Mouse (Mus musculus): ENCODE measurements around the gene Slc44a5. TPM values are rescaled to one million over a fixed set of nuclear protein-coding genes. Genes with fewer than 3 reads are reported as not detected.
"Not testable (repeated sequence)": the region's sequence is repeated elsewhere in the genome, so short reads cannot be mapped to it uniquely, and the experiment has no call there.

The Slc44a5 gene
- polyA plus RNA-seq, 1 experiment from 2014 or later: 0.58 TPM

GRCm38 (mm10) chr3:154141346-154141745 is 168.1 kb downstream of the Slc44a5 start:
- WGBS: 87% methylated on average over 4 of the region's 4 CpGs
- no peaks in the 10 kb centered on the region for H3K27me3 ChIP-seq
- ATAC-seq (replicated peaks; ENCODE audit: low FRiP score): no peak

GRCm38 (mm10) chr3:154142618-154143017 is 169.4 kb downstream of the Slc44a5 start:
- Histone ChIP-seq H3K9ac (no peak overlapping the region), H3K4me3 (replicated peaks) (no peak overlapping the region), H3K9me3 (replicated peaks) (no peaks in the 10 kb centered on the region), H3K4me1 (no peaks in the 10 kb centered on the region), H3K27me3 (no peaks in the 10 kb centered on the region), H3K27ac (no peak overlapping the region), H3K4me2 (no peak overlapping the region), H3K36me3 (no peaks in the 10 kb centered on the region)
- no peak for ATAC-seq (replicated peaks; ENCODE audit: low FRiP score)
- 80% methylated on average over 4 of the region's 4 CpGs for WGBS

More at GRCm38 (mm10) chr3:154141346-154141745, 168.1 kb downstream of the Slc44a5 start:
- Histone ChIP-seq H3K9ac (no peak overlapping the region), H3K4me3 (replicated peaks) (no peak overlapping the region), H3K4me2 (no peak overlapping the region), H3K36me3 (no peaks in the 10 kb centered on the region), H3K27ac (no peak overlapping the region), H3K4me1 (no peaks in the 10 kb centered on the region), H3K9me3 (replicated peaks) (no peaks in the 10 kb centered on the region)

- H3K36me3 ChIP-seq: no peaks in the 10 kb centered on the region
- ATAC-seq (replicated peaks; ENCODE audit: low FRiP score): no peak
- no peaks in the 10 kb centered on the region for H3K27me3 ChIP-seq
- H3K4me2 ChIP-seq: no peak overlapping the region
- no peaks in the 10 kb centered on the region for H3K4me1 ChIP-seq
- WGBS: 74% methylated on average over 4 of the region's 4 CpGs
- H3K4me3 ChIP-seq (replicated peaks): no peak overlapping the region
- no peaks in the 10 kb centered on the region for H3K9me3 ChIP-seq (replicated peaks)
- no peak overlapping the region for H3K9ac ChIP-seq
- H3K27ac ChIP-seq: no peak overlapping the region
These were observed 172.5 kb downstream of the Slc44a5 start for GRCm38 (mm10) chr3:154145750-154146149.

- Histone ChIP-seq H3K4me3 (replicated peaks) (no peak overlapping the region), H3K4me1 (no peaks in the 10 kb centered on the region), H3K9ac (no peak overlapping the region), H3K4me2 (no peak overlapping the region), H3K27ac (no peak overlapping the region), H3K9me3 (replicated peaks) (no peaks in the 10 kb centered on the region), H3K27me3 (no peaks in the 10 kb centered on the region), H3K36me3 (no peaks in the 10 kb centered on the region)
- 86% methylated on average over 4 of the region's 4 CpGs for WGBS
- no peak for ATAC-seq (replicated peaks; ENCODE audit: low FRiP score)
These were observed 176.5 kb downstream of the Slc44a5 start for GRCm38 (mm10) chr3:154149778-154150177.

GRCm38 (mm10) chr3:154153541-154153940 is 180.3 kb downstream of the Slc44a5 start:
- not testable (repeated sequence) for ATAC-seq (replicated peaks; ENCODE audit: low FRiP score)

GRCm38 (mm10) chr3:154165882-154166281 is 192.6 kb downstream of the Slc44a5 start:
- H3K9ac ChIP-seq: no peak overlapping the region
- ATAC-seq (replicated peaks; ENCODE audit: low FRiP score): no peak
- H3K27me3 ChIP-seq: no peaks in the 10 kb centered on the region
- H3K4me3 ChIP-seq (replicated peaks): no peak overlapping the region
- no peak overlapping the region for H3K4me2 ChIP-seq
- H3K27ac ChIP-seq: no peak overlapping the region
- 87% methylated on average over 4 of the region's 4 CpGs for WGBS
- no peaks in the 10 kb centered on the region for H3K4me1 ChIP-seq
- no peaks in the 10 kb centered on the region for H3K36me3 ChIP-seq
- no peaks in the 10 kb centered on the region for H3K9me3 ChIP-seq (replicated peaks)

More at GRCm38 (mm10) chr3:154153541-154153940, 180.3 kb downstream of the Slc44a5 start:
- not testable (repeated sequence) for H3K9ac ChIP-seq; H3K27ac ChIP-seq; H3K27me3 ChIP-seq; H3K4me2 ChIP-seq; H3K4me3 ChIP-seq (replicated peaks); H3K36me3 ChIP-seq; H3K4me1 ChIP-seq; H3K9me3 ChIP-seq (replicated peaks)
- WGBS: 83% methylated on average over 3 of the region's 3 CpGs

GRCm38 (mm10) chr3:154171881-154172592 is 198.8 kb downstream of the Slc44a5 start:
- Histone ChIP-seq H3K27ac (no peak overlapping the region), H3K4me2 (no peak overlapping the region), H3K4me3 (replicated peaks) (no peak overlapping the region), H3K27me3 (no peaks in the 10 kb centered on the region), H3K9ac (no peak overlapping the region), H3K9me3 (replicated peaks) (no peaks in the 10 kb centered on the region), H3K4me1 (no peaks in the 10 kb centered on the region), H3K36me3 (no peaks in the 10 kb centered on the region)
- WGBS: 70% methylated on average over 10 of the region's 10 CpGs
- ATAC-seq (replicated peaks; ENCODE audit: low FRiP score): no peak

GRCm38 (mm10) chr3:154172593-154172965 is 199.3 kb downstream of the Slc44a5 start:
- Histone ChIP-seq H3K27me3 (no peaks in the 10 kb centered on the region), H3K4me1 (no peaks in the 10 kb centered on the region), H3K4me3 (replicated peaks) (no peak overlapping the region), H3K4me2 (no peak overlapping the region), H3K9me3 (replicated peaks) (no peaks in the 10 kb centered on the region), H3K36me3 (no peaks in the 10 kb centered on the region), H3K27ac (no peak overlapping the region), H3K9ac (no peak overlapping the region)
- WGBS: 86% methylated on average over 5 of the region's 5 CpGs
- ATAC-seq (replicated peaks; ENCODE audit: low FRiP score): no peak

- H3K4me1 ChIP-seq: peaks cover 3% of the 10 kb centered on the region; the same call in 1 of the 2 replicates
- no peak overlapping the region for H3K9ac ChIP-seq
- H3K36me3 ChIP-seq: no peaks in the 10 kb centered on the region
- H3K9me3 ChIP-seq (replicated peaks): no peaks in the 10 kb centered on the region
- H3K4me3 ChIP-seq (replicated peaks): no peak overlapping the region
- no peaks in the 10 kb centered on the region for H3K27me3 ChIP-seq
- no peak overlapping the region for H3K27ac ChIP-seq
- ATAC-seq (replicated peaks; ENCODE audit: low FRiP score): no peak
- no peak overlapping the region for H3K4me2 ChIP-seq
- 49% methylated on average over 1 of the region's 1 CpGs for WGBS
These were observed 200.3 kb downstream of the Slc44a5 start for GRCm38 (mm10) chr3:154173556-154173955.

GRCm38 (mm10) chr3:154174031-154174430 is 200.8 kb downstream of the Slc44a5 start:
- H3K27ac ChIP-seq: no peak overlapping the region
- H3K4me1 ChIP-seq: peaks cover 3% of the 10 kb centered on the region; the same call in 1 of the 2 replicates
- no peak overlapping the region for H3K9ac ChIP-seq
- H3K36me3 ChIP-seq: no peaks in the 10 kb centered on the region
- H3K9me3 ChIP-seq (replicated peaks): no peaks in the 10 kb centered on the region
- ATAC-seq (replicated peaks; ENCODE audit: low FRiP score): no peak
- 41% methylated on average over 9 of the region's 9 CpGs for WGBS
- no peak overlapping the region for H3K4me3 ChIP-seq (replicated peaks)
- H3K4me2 ChIP-seq: no peak overlapping the region
- H3K27me3 ChIP-seq: no peaks in the 10 kb centered on the region

- peaks cover 3% of the 10 kb centered on the region; the same call in 1 of the 2 replicates for H3K4me1 ChIP-seq
- H3K27me3 ChIP-seq: no peaks in the 10 kb centered on the region
- no peak for ATAC-seq (replicated peaks; ENCODE audit: low FRiP score)
- H3K36me3 ChIP-seq: no peaks in the 10 kb centered on the region
- WGBS: 92% methylated on average over 7 of the region's 7 CpGs
- no peak overlapping the region for H3K27ac ChIP-seq
- no peak overlapping the region for H3K4me2 ChIP-seq
- no peak overlapping the region for H3K9ac ChIP-seq
- no peak overlapping the region for H3K4me3 ChIP-seq (replicated peaks)
- H3K9me3 ChIP-seq (replicated peaks): no peaks in the 10 kb centered on the region
These were observed 201.5 kb downstream of the Slc44a5 start for GRCm38 (mm10) chr3:154174766-154175165.

GRCm38 (mm10) chr3:154177665-154178305 is 204.5 kb downstream of the Slc44a5 start:
- no peak overlapping the region for H3K4me3 ChIP-seq (replicated peaks)
- ATAC-seq (replicated peaks; ENCODE audit: low FRiP score): no peak
- no peak overlapping the region for H3K4me2 ChIP-seq
- no peak overlapping the region for H3K9ac ChIP-seq
- no peaks in the 10 kb centered on the region for H3K27me3 ChIP-seq
- H3K4me1 ChIP-seq: peaks cover 3% of the 10 kb centered on the region; the same call in 1 of the 2 replicates
- no peaks in the 10 kb centered on the region for H3K36me3 ChIP-seq
- WGBS: 69% methylated on average over 8 of the region's 8 CpGs
- no peak overlapping the region for H3K27ac ChIP-seq
- no peaks in the 10 kb centered on the region for H3K9me3 ChIP-seq (replicated peaks)
